Mouse (Mus musculus): ENCODE measurements around the gene Pigo. TPM values are rescaled to one million over a fixed set of nuclear protein-coding genes. Genes with fewer than 3 reads are reported as not detected.

The Pigo gene
- polyA plus RNA-seq, 1 experiment from 2014 or later, result 16.6 TPM

GRCm38 (mm10) chr4:43040114-43040572 lies 14.5 kb upstream of the Pigo start:
- ATAC-seq (ENCODE audit: low read depth) (peak; percentile 98), DNase-seq (ENCODE audit: low spot score) (peak; percentile 99)
- Histone ChIP-seq H3K4me2 (ENCODE audit: low read depth, low read length) (peak overlapping the region; percentile 87), H3K9me3 (ENCODE audit: control insufficient read depth, low read length) (no peaks in the 10 kb centered on the region), H3K4me1 (ENCODE audit: control insufficient read depth, insufficient read depth, low read length) (peaks cover 22% of the 10 kb centered on the region), H3K36me3 (ENCODE audit: control insufficient read depth, insufficient read depth, low read length) (peaks cover 13% of the 10 kb centered on the region), H3K9ac (ENCODE audit: low read depth, low read length) (peak overlapping the region; percentile 78), H3K27ac (replicated peaks; ENCODE audit: low read depth, low read length) (peak overlapping the region; percentile 67; the same call in 1 of the 2 replicates), H3K4me3 (ENCODE audit: low read depth, low read length) (peak overlapping the region; percentile 70), H3K27me3 (replicated peaks; ENCODE audit: control insufficient read depth, insufficient read depth, low read length) (no peaks in the 10 kb centered on the region)
- 1% methylated on average over 8 of the region's 25 CpGs for WGBS

- peak; percentile 6 for ATAC-seq (ENCODE audit: low read depth)
These were observed 14.0 kb upstream of the Pigo start for GRCm38 (mm10) chr4:43039609-43040008.

DNA sequence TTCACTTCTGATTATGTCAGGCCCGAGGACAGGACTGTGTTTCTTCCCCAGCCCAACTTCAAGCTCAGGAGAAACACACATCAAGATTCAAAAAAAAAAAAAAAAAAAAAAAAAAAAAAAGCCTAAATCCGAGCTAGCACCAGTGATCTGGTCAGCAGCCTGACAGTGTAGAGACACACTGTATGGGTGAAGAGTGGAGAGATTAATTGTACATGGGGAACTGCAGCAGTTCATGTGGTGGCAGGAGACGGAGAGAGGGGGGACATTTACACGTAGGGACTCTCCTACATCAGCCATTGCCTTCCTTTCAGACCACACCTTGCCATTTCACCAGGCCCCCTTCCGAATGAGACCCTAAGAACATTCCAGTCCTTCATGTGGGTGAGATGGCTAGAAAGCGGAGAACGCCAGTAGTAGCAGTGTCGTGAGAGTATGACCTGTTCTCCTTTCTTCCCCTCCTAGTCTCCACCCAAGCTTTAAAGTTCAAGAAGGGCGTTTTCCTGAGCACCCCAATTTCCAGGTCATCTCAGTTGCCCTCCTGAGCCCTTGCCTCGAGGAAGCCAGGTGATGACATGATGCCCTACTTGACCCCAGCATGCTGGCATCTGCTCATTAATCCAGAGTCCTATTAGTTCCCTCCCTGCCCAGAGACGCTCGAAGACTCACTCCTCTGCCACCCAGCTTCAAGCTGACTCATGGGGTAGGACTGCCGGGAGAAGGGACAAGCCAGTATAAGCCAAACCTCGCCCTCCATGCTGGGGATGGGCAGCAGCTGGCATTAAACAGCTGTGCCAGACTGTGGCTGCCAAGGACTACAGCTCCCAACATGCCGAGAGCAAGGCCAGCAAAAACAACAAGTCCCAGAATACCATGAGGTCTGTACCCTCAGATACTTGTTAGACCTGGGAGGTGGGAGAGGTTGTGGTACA lies 13.2 kb upstream of the Pigo start:
- Histone ChIP-seq H3K4me3 (ENCODE audit: low read depth, low read length) (peak overlapping the region; percentile 70), H3K27me3 (replicated peaks; ENCODE audit: control insufficient read depth, insufficient read depth, low read length) (no peaks in the 10 kb centered on the region), H3K36me3 (ENCODE audit: control insufficient read depth, insufficient read depth, low read length) (peaks cover 23% of the 10 kb centered on the region), H3K9ac (ENCODE audit: low read depth, low read length) (peak overlapping the region; percentile 78), H3K4me1 (ENCODE audit: control insufficient read depth, insufficient read depth, low read length) (peaks cover 10% of the 10 kb centered on the region; the same call in 1 of the 2 replicates), H3K9me3 (ENCODE audit: control insufficient read depth, low read length) (no peaks in the 10 kb centered on the region), H3K4me2 (ENCODE audit: low read depth, low read length) (peak overlapping the region; percentile 87), H3K27ac (replicated peaks; ENCODE audit: low read depth, low read length) (peak overlapping the region; percentile 67; the same call in 1 of the 2 replicates)
- ATAC-seq (ENCODE audit: low read depth) (no peak), DNase-seq (ENCODE audit: low spot score) (peak; percentile 55)
- 56% methylated on average over 15 of the region's 15 CpGs for WGBS

More at GRCm38 (mm10) chr4:43039609-43040008, 14.0 kb upstream of the Pigo start:
- H3K4me1 ChIP-seq (ENCODE audit: control insufficient read depth, insufficient read depth, low read length), result peaks cover 17% of the 10 kb centered on the region
- no peak for DNase-seq (ENCODE audit: low spot score)
- H3K4me3 ChIP-seq (ENCODE audit: low read depth, low read length), result peak overlapping the region; percentile 70
- H3K4me2 ChIP-seq (ENCODE audit: low read depth, low read length), result peak overlapping the region; percentile 87
- WGBS, result 2% methylated on average over 11 of the region's 11 CpGs
- H3K27ac ChIP-seq (replicated peaks; ENCODE audit: low read depth, low read length), result peak overlapping the region; percentile 67; the same call in 1 of the 2 replicates
- H3K36me3 ChIP-seq (ENCODE audit: control insufficient read depth, insufficient read depth, low read length), result peaks cover 15% of the 10 kb centered on the region
- peak overlapping the region; percentile 78 for H3K9ac ChIP-seq (ENCODE audit: low read depth, low read length)
- no peaks in the 10 kb centered on the region for H3K9me3 ChIP-seq (ENCODE audit: control insufficient read depth, low read length)
- H3K27me3 ChIP-seq (replicated peaks; ENCODE audit: control insufficient read depth, insufficient read depth, low read length), result no peaks in the 10 kb centered on the region

DNA sequence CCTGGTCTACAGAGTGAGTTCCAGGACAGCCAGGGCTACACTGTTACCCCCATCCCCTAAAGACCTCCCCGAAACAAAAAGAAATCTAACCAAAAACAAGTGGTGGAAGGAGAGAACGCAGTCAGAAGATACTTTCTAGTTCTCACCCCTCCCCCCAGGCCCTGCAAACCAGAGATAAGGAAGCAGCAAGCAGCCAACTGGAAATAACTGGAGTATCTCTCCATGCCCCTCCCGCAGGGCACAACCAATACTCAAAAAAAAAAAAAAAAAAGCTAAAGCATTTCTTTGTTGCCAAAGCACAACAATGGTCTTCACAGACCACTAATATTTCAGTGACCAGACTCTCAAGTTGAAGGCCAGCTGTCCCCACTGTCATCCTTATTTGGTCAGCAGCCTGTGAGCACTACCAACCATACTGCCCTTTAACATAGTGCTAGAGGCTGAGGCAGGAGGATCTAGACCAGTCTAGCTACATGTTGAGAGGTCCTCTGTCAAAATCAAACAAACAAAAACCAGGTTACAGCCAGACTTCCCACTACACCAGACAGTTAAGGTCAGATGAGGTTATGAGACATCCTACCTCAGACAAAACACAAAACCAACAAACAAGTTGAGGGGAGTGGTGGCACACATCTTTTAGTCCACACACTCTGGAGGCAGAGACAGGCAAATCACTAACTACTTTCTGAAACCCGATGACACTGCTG lies 12.4 kb upstream of the Pigo start:
- DNase-seq (ENCODE audit: low spot score) (no peak), ATAC-seq (ENCODE audit: low read depth) (no peak)
- no peaks in the 10 kb centered on the region for H3K9me3 ChIP-seq (ENCODE audit: control insufficient read depth, low read length)
- H3K4me3 ChIP-seq (ENCODE audit: low read depth, low read length), result no peak overlapping the region
- WGBS, result 68% methylated on average over 4 of the region's 4 CpGs
- H3K27me3 ChIP-seq (replicated peaks; ENCODE audit: control insufficient read depth, insufficient read depth, low read length), result no peaks in the 10 kb centered on the region
- H3K36me3 ChIP-seq (ENCODE audit: control insufficient read depth, insufficient read depth, low read length), result peaks cover 30% of the 10 kb centered on the region
- H3K4me2 ChIP-seq (ENCODE audit: low read depth, low read length), result no peak overlapping the region
- no peak overlapping the region for H3K9ac ChIP-seq (ENCODE audit: low read depth, low read length)
- H3K27ac ChIP-seq (replicated peaks; ENCODE audit: low read depth, low read length), result no peak overlapping the region
- H3K4me1 ChIP-seq (ENCODE audit: control insufficient read depth, insufficient read depth, low read length), result peaks cover 10% of the 10 kb centered on the region; the same call in 1 of the 2 replicates

- peaks cover 33% of the 10 kb centered on the region for H3K36me3 ChIP-seq (ENCODE audit: control insufficient read depth, insufficient read depth, low read length)
- no peak for DNase-seq (ENCODE audit: low spot score)
- no peak overlapping the region for H3K4me3 ChIP-seq (ENCODE audit: low read depth, low read length)
- no peak overlapping the region for H3K27ac ChIP-seq (replicated peaks; ENCODE audit: low read depth, low read length)
- H3K9ac ChIP-seq (ENCODE audit: low read depth, low read length), result no peak overlapping the region
- no peaks in the 10 kb centered on the region for H3K9me3 ChIP-seq (ENCODE audit: control insufficient read depth, low read length)
- no peak overlapping the region for H3K4me2 ChIP-seq (ENCODE audit: low read depth, low read length)
- 84% methylated on average over 8 of the region's 10 CpGs for WGBS
- H3K27me3 ChIP-seq (replicated peaks; ENCODE audit: control insufficient read depth, insufficient read depth, low read length), result no peaks in the 10 kb centered on the region
- no peak for ATAC-seq (ENCODE audit: low read depth)
- H3K4me1 ChIP-seq (ENCODE audit: control insufficient read depth, insufficient read depth, low read length), result peaks cover 10% of the 10 kb centered on the region; the same call in 1 of the 2 replicates
These were observed 10.7 kb upstream of the Pigo start for GRCm38 (mm10) chr4:43036356-43036755.

- ATAC-seq (ENCODE audit: low read depth) (no peak), DNase-seq (ENCODE audit: low spot score) (no peak)
- Histone ChIP-seq H3K27me3 (replicated peaks; ENCODE audit: control insufficient read depth, insufficient read depth, low read length) (no peaks in the 10 kb centered on the region), H3K36me3 (ENCODE audit: control insufficient read depth, insufficient read depth, low read length) (peaks cover 33% of the 10 kb centered on the region), H3K4me1 (ENCODE audit: control insufficient read depth, insufficient read depth, low read length) (peaks cover 10% of the 10 kb centered on the region; the same call in 1 of the 2 replicates), H3K9ac (ENCODE audit: low read depth, low read length) (no peak overlapping the region), H3K27ac (replicated peaks; ENCODE audit: low read depth, low read length) (no peak overlapping the region), H3K4me3 (ENCODE audit: low read depth, low read length) (no peak overlapping the region), H3K9me3 (ENCODE audit: control insufficient read depth, low read length) (no peaks in the 10 kb centered on the region), H3K4me2 (ENCODE audit: low read depth, low read length) (no peak overlapping the region)
- WGBS, result 96% methylated on average over 6 of the region's 6 CpGs
These were observed 10.2 kb upstream of the Pigo start for GRCm38 (mm10) chr4:43035851-43036250.

GRCm38 (mm10) chr4:43033481-43033880 lies 7.9 kb upstream of the Pigo start:
- H3K4me2 ChIP-seq (ENCODE audit: low read depth, low read length), result no peak overlapping the region
- ATAC-seq (ENCODE audit: low read depth), result no peak
- no peaks in the 10 kb centered on the region for H3K27me3 ChIP-seq (replicated peaks; ENCODE audit: control insufficient read depth, insufficient read depth, low read length)
- DNase-seq (ENCODE audit: low spot score), result no peak
- 85% methylated on average over 14 of the region's 14 CpGs for WGBS
- H3K9ac ChIP-seq (ENCODE audit: low read depth, low read length), result no peak overlapping the region
- no peak overlapping the region for H3K27ac ChIP-seq (replicated peaks; ENCODE audit: low read depth, low read length)
- H3K36me3 ChIP-seq (ENCODE audit: control insufficient read depth, insufficient read depth, low read length), result peaks cover 46% of the 10 kb centered on the region
- H3K4me1 ChIP-seq (ENCODE audit: control insufficient read depth, insufficient read depth, low read length), result peaks cover 5% of the 10 kb centered on the region; the same call in 1 of the 2 replicates
- no peak overlapping the region for H3K4me3 ChIP-seq (ENCODE audit: low read depth, low read length)
- no peaks in the 10 kb centered on the region for H3K9me3 ChIP-seq (ENCODE audit: control insufficient read depth, low read length)

DNA sequence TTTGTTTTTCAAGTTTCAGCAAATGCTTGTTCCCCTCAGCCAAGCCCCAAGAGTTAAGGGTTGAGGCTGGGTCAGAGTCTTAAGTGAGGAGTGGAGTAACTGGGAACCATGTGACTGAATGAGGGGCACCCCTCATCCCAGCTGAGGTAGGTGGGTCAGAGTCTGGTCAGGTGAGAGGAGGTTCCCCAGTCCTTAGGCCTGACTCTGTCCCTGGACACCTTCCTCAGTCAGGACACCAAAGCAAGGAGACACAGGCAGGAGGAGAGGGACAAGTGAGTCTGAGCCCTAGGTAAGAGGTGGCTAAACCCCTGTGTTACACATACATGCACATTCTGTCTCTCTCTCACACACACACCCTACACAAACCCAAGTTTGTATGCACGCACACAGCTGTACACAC lies 6.9 kb upstream of the Pigo start:
- no peak overlapping the region for H3K4me3 ChIP-seq (ENCODE audit: low read depth, low read length)
- H3K9ac ChIP-seq (ENCODE audit: low read depth, low read length), result no peak overlapping the region
- H3K4me1 ChIP-seq (ENCODE audit: control insufficient read depth, insufficient read depth, low read length), result peaks cover 5% of the 10 kb centered on the region; the same call in 1 of the 2 replicates
- H3K27me3 ChIP-seq (replicated peaks; ENCODE audit: control insufficient read depth, insufficient read depth, low read length), result no peaks in the 10 kb centered on the region
- no peaks in the 10 kb centered on the region for H3K9me3 ChIP-seq (ENCODE audit: control insufficient read depth, low read length)
- DNase-seq (ENCODE audit: low spot score) (no peak), ATAC-seq (ENCODE audit: low read depth) (no peak)
- peaks cover 56% of the 10 kb centered on the region for H3K36me3 ChIP-seq (ENCODE audit: control insufficient read depth, insufficient read depth, low read length)
- WGBS, result 73% methylated on average over 1 of the region's 1 CpGs
- H3K27ac ChIP-seq (replicated peaks; ENCODE audit: low read depth, low read length), result peak overlapping the region; percentile 90; the same call in 1 of the 2 replicates
- H3K4me2 ChIP-seq (ENCODE audit: low read depth, low read length), result no peak overlapping the region
